Mouse (Mus musculus): ENCODE measurements around the gene Tbc1d16.

The Tbc1d16 gene

GRCm38 (mm10) chr11:119138205-119138604 lies 90.1 kb downstream of the Tbc1d16 start:
- DNase-seq, result no peak

GRCm38 (mm10) chr11:119134586-119134985 lies 93.7 kb downstream of the Tbc1d16 start:
- no peak for DNase-seq

GRCm38 (mm10) chr11:119133437-119134221 lies 94.7 kb downstream of the Tbc1d16 start:
- DNase-seq, result no peak

DNA sequence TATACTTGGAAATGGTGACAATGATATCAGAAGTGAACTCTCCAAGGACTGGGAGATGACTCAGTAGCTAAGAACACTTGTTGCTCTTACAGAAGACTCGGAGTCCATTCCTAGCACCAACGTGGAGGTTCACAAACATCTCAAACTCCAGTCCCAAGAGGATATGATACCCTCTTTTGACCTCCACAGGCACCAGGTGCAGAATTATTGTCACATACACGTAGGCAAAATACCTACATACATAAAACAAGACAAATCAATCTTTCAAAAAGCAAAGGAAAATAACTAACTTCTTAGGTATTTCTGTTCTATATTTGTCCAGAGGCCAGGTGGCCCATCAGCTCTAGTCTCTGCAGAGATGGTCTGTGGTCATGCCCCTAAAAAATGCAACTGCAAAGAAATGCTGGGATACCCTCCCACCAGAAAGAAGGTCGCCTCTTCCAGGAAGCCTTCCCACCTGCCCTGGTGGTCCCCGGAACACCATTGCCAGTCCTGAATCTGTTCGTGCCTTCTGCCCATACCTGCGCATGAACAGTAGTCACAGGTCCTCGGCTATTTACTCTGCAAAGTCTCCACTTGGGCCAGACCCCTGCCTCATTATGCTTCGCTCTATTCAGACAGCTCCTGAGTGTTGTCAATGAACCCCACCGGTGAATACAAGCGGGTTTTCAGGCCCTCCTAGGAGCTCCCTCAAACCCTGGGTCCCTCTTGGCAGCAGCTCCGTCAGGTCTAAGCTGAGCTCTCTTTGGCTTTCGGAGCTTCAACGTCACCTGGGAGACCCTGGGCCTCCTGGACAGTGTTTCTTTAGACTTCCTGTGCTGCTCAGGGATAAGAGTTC lies 95.9 kb downstream of the Tbc1d16 start:
- DNase-seq, result no peak

DNA sequence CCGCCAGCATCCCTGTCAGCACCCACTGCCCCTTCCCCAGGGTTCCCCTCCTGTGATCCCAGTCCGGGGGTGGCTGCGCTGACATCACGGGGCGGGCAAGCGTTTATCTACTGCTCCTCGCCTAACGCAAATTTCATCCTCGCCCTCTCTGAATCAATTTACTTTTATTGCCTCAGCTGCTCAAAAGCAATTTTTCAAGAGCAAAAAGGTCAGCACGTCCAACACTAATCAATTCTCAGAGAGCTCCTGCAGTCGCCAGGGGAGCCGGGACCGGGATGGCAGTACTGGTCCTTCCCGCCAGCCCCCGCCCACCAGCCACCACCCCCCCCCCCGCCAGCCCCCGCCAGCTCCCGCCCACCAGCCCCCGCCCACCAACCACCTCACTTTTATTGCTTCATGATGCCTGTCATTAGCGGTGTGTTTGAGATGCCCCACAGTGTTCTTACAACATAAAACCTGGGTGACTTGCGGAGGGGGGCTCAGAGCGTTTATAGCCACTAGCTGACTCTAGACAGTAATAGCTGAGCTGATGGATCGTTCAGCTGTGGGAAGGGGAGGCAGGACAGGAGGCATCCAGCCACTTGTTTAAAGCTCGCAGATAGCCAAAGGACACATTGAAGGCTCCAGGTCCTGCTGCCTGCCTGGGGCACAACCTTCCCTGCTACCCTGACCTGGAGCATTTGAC lies 98.1 kb downstream of the Tbc1d16 start:
- peak; percentile 60 for DNase-seq

GRCm38 (mm10) chr11:119129281-119130058 lies 98.8 kb downstream of the Tbc1d16 start:
- no peak for DNase-seq

DNA sequence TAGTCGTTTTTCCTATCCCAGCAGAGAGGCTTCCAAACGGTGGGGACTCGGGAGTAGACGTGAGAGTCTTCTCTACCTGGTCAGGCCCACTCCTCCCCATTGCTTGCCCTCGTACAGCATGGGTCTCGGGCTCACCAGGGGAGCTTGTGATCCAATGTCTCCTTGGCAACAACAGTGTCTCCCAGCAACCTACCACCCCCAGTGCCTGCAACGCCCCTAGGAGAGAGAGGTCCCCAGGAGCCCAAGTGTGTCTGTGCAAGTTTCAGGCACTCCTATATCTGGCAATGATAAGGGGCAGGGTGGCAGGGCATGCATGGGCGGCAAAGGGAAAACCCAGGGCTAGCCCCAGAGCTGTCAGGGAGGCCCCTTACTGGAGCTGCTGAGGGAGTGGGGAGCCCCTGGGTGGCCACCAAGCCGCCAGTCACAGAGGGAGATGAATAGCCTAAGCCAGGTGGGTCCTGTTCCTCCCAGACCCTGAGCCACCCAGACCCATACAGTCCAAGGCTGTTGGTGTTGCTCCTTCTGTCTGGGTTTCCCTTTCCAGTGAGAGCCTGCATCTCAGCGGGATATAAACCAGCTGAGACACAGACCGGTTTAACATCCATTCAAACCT lies 99.5 kb downstream of the Tbc1d16 start:
- DNase-seq, result no peak

DNA sequence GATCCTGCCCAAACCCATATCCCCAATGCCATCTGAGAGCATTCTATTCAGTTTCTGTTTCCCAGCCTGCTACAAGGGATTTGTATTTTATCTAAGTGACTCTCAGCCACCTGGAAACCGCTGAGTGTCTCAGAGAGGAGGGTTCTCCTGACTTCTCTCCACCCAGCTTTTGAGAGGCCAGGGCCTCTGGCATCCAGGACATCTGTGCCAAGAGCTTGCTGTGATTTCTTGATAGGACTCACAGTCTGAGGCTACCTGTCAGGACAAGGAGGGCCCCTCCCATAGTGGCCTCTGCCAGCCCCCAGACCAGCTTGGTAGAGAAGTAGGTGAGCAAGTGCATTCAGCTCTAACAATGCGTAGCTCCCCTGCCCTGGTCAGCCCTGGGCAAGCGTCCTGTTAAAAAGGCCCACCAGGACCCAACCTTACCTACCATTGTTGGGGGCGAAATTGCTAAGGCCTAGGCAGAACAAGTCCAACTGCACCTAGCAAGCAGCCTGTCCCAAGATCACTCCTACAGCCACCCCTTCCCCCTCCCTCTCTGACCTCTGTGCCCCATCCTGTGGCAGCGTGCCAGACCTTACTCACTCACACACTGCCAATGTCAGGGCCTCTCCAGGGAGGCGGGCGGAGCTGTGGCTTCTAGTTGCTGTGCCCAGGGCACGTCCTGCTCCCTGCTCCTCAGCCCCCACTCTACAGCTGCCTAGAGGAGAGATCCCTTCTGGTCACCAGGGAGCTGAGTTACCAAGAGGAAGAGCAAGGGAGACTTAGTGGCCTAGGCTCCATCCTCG lies 100.4 kb downstream of the Tbc1d16 start:
- DNase-seq, result no peak

DNA sequence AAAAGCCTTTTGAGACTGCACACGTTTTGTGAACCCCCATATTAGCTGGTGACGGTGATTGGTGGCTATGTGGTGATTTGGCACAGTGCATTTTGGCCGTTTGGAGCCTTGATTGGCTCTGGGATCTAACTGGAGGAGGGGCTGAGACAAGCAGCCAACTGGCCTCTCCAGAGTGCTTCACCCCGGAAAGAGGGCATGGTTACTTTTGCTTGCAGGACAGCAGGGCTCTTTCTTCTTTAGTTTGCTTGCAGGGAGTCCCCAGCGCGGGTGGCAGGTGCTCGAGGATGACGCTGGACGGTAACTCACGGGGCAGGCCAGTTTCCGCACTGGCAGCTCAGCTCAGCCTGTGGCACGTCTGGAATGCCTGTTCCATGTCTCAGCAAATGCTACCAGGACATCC lies 101.2 kb downstream of the Tbc1d16 start:
- no peak for DNase-seq

GRCm38 (mm10) chr11:119125929-119126861 lies 102.1 kb downstream of the Tbc1d16 start:
- DNase-seq, result peak; percentile 87

DNA sequence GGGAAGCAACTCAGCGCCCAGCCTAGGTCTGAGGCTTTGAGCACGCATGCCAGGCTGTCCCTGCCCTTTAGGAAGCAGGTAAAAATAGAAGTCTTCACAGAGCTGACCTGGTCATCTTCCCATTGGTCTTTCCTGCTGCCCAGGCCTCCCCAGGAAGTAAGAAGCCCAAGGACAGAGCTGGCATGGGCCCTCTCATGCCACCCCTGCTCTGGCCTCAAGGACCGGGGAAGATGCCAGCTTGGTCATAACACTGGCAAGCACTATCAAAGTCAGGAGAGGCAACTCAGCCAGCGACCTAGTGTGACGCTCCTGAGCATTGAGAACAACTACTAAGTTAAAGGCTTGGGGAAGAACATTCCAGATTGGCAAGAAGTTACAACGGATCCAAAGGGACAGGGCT lies 103.8 kb downstream of the Tbc1d16 start:
- DNase-seq, result no peak

- no peak for DNase-seq
These were observed 104.6 kb downstream of the Tbc1d16 start for GRCm38 (mm10) chr11:119123522-119124319.

- no peak for DNase-seq
These were observed 105.9 kb downstream of the Tbc1d16 start for GRCm38 (mm10) chr11:119122396-119122795.

- DNase-seq, result no peak
These were observed 109.4 kb downstream of the Tbc1d16 start for GRCm38 (mm10) chr11:119118905-119119304.

GRCm38 (mm10) chr11:119117945-119118344 lies 110.4 kb downstream of the Tbc1d16 start:
- DNase-seq, result no peak

DNA sequence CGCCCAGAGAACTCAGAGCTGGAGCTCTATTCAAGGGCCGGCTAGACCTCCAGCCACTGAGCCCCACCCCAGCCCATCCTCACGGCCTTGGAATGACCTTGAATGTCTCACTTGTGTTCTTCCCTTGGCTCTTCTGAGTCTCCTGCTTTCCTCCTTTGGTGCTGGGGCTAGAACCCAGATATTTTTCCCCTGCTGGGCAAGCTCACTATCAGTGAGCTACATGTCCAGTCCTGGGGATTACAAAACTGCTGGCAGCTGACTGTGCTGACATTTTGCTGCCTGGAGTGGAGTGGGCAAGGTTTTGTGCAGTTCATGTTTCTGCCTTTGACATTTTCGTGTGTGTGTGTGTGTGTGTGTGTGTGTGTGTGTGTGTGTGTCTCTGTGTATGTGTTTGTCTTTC lies 111.3 kb downstream of the Tbc1d16 start:
- no peak for DNase-seq

DNA sequence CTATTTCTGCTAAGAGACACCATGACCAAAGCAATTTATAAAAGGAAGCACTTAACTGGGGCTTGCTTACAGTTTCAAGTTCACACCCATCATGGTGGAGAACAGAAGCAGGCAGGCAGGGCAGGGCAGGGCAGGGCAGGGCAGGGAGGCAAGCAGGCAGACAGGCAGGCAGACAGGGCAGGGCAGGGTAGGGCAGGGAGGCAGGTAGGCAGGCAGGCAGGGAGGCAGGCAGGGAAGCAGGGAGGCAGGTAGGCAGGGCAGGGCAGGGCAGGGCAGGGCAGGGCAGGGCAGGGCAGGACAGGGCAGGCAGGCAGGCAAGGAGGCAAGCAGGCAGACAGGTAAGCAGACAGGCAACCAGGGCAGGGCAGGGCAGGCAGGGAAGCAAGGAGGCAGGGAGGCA lies 115.6 kb downstream of the Tbc1d16 start:
- no peak for DNase-seq

DNA sequence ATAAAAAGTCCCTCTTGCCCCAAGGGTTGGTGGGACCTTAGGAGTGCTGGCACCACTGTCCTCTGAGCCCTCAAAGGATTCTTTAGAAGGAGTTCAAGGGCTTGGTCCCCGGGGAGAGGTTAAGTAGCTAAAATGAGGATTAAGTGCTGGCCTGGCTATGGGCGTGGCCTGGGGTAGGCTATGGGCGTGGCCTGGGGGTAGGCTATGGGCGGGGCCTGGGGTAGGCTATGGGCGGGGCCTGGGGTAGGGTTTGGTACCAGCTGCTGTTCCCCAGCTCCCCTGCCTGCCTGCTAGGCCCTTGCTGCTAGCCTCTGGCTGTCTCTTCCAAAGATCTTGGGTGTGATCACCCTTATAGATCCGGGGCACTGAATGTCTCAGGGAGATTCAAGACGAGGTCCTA lies 117.0 kb downstream of the Tbc1d16 start:
- DNase-seq, result peak; percentile 60

- no peak for DNase-seq
These were observed 118.8 kb downstream of the Tbc1d16 start for GRCm38 (mm10) chr11:119109415-119110071.
